Mouse (Mus musculus) lung, postnatal 0 days (tissue): ENCODE data around the gene Samsn1.

Experiments
- CTCF ChIP-seq: IDR thresholded peaks from 2 replicates; pipeline ENCODE4 v1.5.1; 2016; ENCODE audit warnings: antibody characterized with exemption, mild to moderate bottlenecking
- EP300 ChIP-seq: IDR thresholded peaks from 2 replicates; pipeline ENCODE4 v1.6.1; 2016; ENCODE audit warnings: antibody characterized with exemption, mild to moderate bottlenecking, control low read depth

GRCm38 (mm10) chr16:75912051-75912450 is 110.0 kb downstream of the Samsn1 start:
- TF ChIP-seq EP300 (no peak), CTCF (no peak)
